9 mouse cellular contexts compared by ENCODE assay signal in genomic region chr12:72461191-72461893, GRCm38 (mm10). TPM values are rescaled to one million over a fixed set of nuclear protein-coding genes. Genes with fewer than 3 reads are reported as not detected.
DNase-seq lines count a peak whose midpoint lies in the region; ATAC-seq lines count a peak whose summit lies in the region.
"Had no signal": no experiment of that assay in that cellular context is flagged by ENCODE, and none has a peak within 500 bp of the region (broad histone marks: within the 10 kb centered on the region; RNA-seq: fewer than 3 reads in every experiment).

No protein-coding gene starts in this region.

- H3K27me3 ChIP-seq in limb, embryonic 13.5 days = no peaks in the 10 kb centered on the region; the same call in 1 of the 2 replicates
- H3K27me3 ChIP-seq in limb, embryonic 10.5 days (ENCODE audit: low read depth, poor library complexity, severe bottlenecking) = no peaks in the 10 kb centered on the region

- H3K4me1 ChIP-seq in limb, embryonic 13.5 days = 0 out of 2 replicates have a peak, but pooled peaks cover 3% of the 10 kb centered on the region
- H3K4me1 ChIP-seq in limb, embryonic 10.5 days = no peaks in the 10 kb centered on the region

- H3K4me2 ChIP-seq in limb, embryonic 13.5 days (replicated peaks) = peak overlapping the region; percentile 16; the same call in 1 of the 2 replicates

- no peak for ATAC-seq in limb, embryonic 13.5 days (ENCODE audit: low FRiP score, low read depth)

- H3K36me3 ChIP-seq in limb, embryonic 13.5 days = no peaks in the 10 kb centered on the region
- H3K36me3 ChIP-seq in limb, embryonic 10.5 days = no peaks in the 10 kb centered on the region

- 50% methylated on average over 11 of the region's 11 CpGs for WGBS in limb, embryonic 13.5 days
- 65% methylated on average over 11 of the region's 11 CpGs for WGBS in limb, embryonic 10.5 days

- no peaks in the 10 kb centered on the region for H3K9me3 ChIP-seq in limb, embryonic 13.5 days
- no peaks in the 10 kb centered on the region for H3K9me3 ChIP-seq in limb, embryonic 10.5 days (replicated peaks)

- H3K27ac ChIP-seq in limb, embryonic 13.5 days = no peak overlapping the region
- H3K27ac ChIP-seq in limb, embryonic 10.5 days = no peak overlapping the region

- DNase-seq in adrenal gland, postnatal 10 days = peak; percentile 20
- DNase-seq in adrenal gland, postnatal 4 days (ENCODE audit: low spot score in 2 of 2) = no peak
- DNase-seq in limb, embryonic 10.5 days (ENCODE audit: low spot score) = no peak
- DNase-seq in fibroblast of lung, adult 2 months (ENCODE audit: low read depth) = peak; percentile 27
- DNase-seq in lung, postnatal 10 days = peak; percentile 41
- DNase-seq in T-cell, adult 2 months (ENCODE audit: low spot score) = no peak
- no peak for DNase-seq in adrenal gland, adult 18-20 months (ENCODE audit: low spot score in 2 of 2)

- no peak overlapping the region for H3K4me3 ChIP-seq in limb, embryonic 13.5 days
- H3K4me3 ChIP-seq in limb, embryonic 10.5 days = no peak overlapping the region

- H3K9ac ChIP-seq in limb, embryonic 13.5 days = no peak overlapping the region

RNA-seq across cellular contexts. Expression of gene Lrrc9, which starts 19.7 kb away (rescaled TPM):
- total RNA-seq in adrenal gland, postnatal 10 days (2021) = 1 to 10 TPM; 2.1 to 3.2 TPM
- 1 to 10 TPM; 1.9 to 2.4 TPM for total RNA-seq in adrenal gland, postnatal 4 days (2021)
- polyA plus RNA-seq in limb, embryonic 13.5 days (2015; fragmentation: Nextera tagmentation; extraction: Ambion mirVana) = 0.43 and 0.59 TPM in 2 replicates
- polyA plus RNA-seq in limb, embryonic 10.5 days (2016; fragmentation: Nextera tagmentation; extraction: Ambion mirVana) = 0.80 and 0.89 TPM in 2 replicates
- total RNA-seq in adrenal gland, adult 18-20 months (2021) = 1 to 10 TPM; 1.4 to 4.1 TPM

RNA-seq across cellular contexts. Expression of gene Rtn1, which starts 52.5 kb away (rescaled TPM):
- total RNA-seq in adrenal gland, postnatal 10 days (2021) = 10 to 100 TPM; 29.8 to 52.9 TPM
- 10 to 100 TPM; 66.3 to 86.5 TPM for total RNA-seq in adrenal gland, postnatal 4 days (2021)
- 7.3 and 11.2 TPM in 2 replicates for polyA plus RNA-seq in limb, embryonic 13.5 days (2015; fragmentation: Nextera tagmentation; extraction: Ambion mirVana)
- 8.3 and 11.4 TPM in 2 replicates for polyA plus RNA-seq in limb, embryonic 10.5 days (2016; fragmentation: Nextera tagmentation; extraction: Ambion mirVana)
- 10 to 100 TPM; 23.1 to 29.8 TPM for total RNA-seq in adrenal gland, adult 18-20 months (2021)
- total RNA-seq: hematopoietic stem cell, adult 5-6 weeks had no signal

Comparison
In these comparisons a context has a peak if more than half of its experiments do, and no peak if none do; other contexts are left out.
1. DNase-seq: peak in adrenal gland, postnatal 10 days (single experiment), fibroblast of lung, adult 2 months (single experiment) and lung, postnatal 10 days (single experiment); none in adrenal gland, postnatal 4 days (0 of 2), limb, embryonic 10.5 days (single experiment), T-cell, adult 2 months (single experiment) and adrenal gland, adult 18-20 months (0 of 2).